Mouse (Mus musculus) megakaryocyte, embryonic 14.5 days (primary cell): Measurements from ENCODE around the gene Arhgef39.

Experiments
- FLI1 ChIP-seq: IDR thresholded peaks from 2 replicates; pipeline ENCODE4 v1.6.1; 2012; ENCODE audit warnings: low read length, inconsistent platforms, mixed read lengths
- GATA1 ChIP-seq: IDR thresholded peaks from 3 replicates; pipeline ENCODE4 v1.6.1; 2012; ENCODE audit warnings: mixed read lengths, low read length, inconsistent platforms, borderline replicate concordance

GRCm38 (mm10) chr4:43508666-43508997 is 9.1 kb upstream of the Arhgef39 start:
- no peak for TF ChIP-seq GATA1
- no peak for TF ChIP-seq FLI1
